Mouse (Mus musculus) liver, adult 2 months (tissue): ENCODE measurements at regions not wholly inside any gene's neighbourhood (a gene's known extent, or its start where the extent isn't known, plus 50 kb on each side); places are given as distances from the start of the nearest gene placed in this dataset.

Experiments used
- CTCF ChIP-seq: fragments of 200-500 bp; IDR thresholded peaks from 2 replicates; pipeline ENCODE4 v1.5.1; 2011; ENCODE audit warnings: low read depth, low read length, control low read depth
- POLR2A ChIP-seq: fragments of 200-500 bp; IDR thresholded peaks from 2 replicates; pipeline ENCODE4 v1.6.1; 2011; ENCODE audit warnings: low read length, control low read depth; ENCODE audit not compliant: insufficient read depth; ENCODE audit errors: extremely low read depth

DNA sequence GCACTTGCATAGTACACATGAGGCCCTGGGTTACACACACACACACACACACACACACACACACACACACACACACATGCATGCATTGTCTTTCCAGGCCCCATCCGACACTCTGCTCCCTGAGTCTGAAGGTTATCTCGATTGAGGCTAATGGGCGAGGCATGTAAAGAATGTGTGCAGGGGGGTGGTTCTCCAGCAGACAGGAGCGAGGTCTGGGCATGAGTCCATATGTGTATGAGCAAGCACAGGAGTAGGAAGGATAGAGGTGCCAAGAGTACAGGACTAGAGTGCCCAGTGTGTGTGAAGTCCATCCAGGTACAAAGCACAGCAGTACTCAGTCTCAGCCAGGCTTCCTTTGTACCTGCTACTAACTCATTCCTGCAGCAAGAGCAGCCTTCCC lies 79.6 kb upstream of the Fgf16 start:
- TF ChIP-seq CTCF: no peak
- TF ChIP-seq POLR2A: no peak
